Mouse (Mus musculus) hindbrain, embryonic 10.5 days (tissue): ENCODE results near the gene Afap1. TPM values are rescaled to one million over a fixed set of nuclear protein-coding genes. Genes with fewer than 3 reads are reported as not detected.

ENCODE experiments used
- DNase-seq: peaks from one replicate; pipeline ENCODE4 v3.0.0-alpha.2; 2017; ENCODE audit warnings: low spot score
- H3K27ac ChIP-seq: fragments of 300-500 bp; sonication (generic); 2 replicates; pipeline ENCODE4 v1.5.1; 2016; ENCODE audit warnings: mild to moderate bottlenecking, moderate library complexity
- H3K27me3 ChIP-seq: fragments of 300-500 bp; sonication (generic); 2 replicates; pipeline ENCODE4 v1.6.1; 2016; ENCODE audit warnings: mild to moderate bottlenecking; ENCODE audit not compliant: poor library complexity, insufficient read depth, severe bottlenecking
- H3K36me3 ChIP-seq: fragments of 300-500 bp; sonication (generic); 2 replicates; pipeline ENCODE4 v1.6.1; 2016; ENCODE audit warnings: mild to moderate bottlenecking, moderate library complexity
- H3K4me1 ChIP-seq: fragments of 300-500 bp; sonication (generic); replicated peaks from 2 replicates; pipeline ENCODE4 v1.6.1; 2016; ENCODE audit warnings: mild to moderate bottlenecking
- H3K4me3 ChIP-seq: fragments of 300-500 bp; sonication (generic); 2 replicates; pipeline ENCODE4 v1.5.1; 2016; ENCODE audit warnings: mild to moderate bottlenecking, moderate library complexity
- H3K9me3 ChIP-seq: fragments of 300-500 bp; sonication (generic); 2 replicates; pipeline ENCODE4 v1.6.1; 2016; ENCODE audit warnings: mild to moderate bottlenecking, moderate library complexity
- WGBS: fragments of 180-500 bp; shearing (Covaris S2); methylation state at CpG from one replicate; pipeline ENCODE4 v1.1.7; 2016; 5-methylcytosine and 5-hydroxymethylcytosine counted together
- polyA plus RNA-seq: library from polyadenylated mRNA; unstranded; fragments of >200 nt; fragmentation: Nextera tagmentation; extraction: Ambion mirVana; gene quantifications from 2 replicates; pipeline ENCODE4 v1.2.1, GENCODE M21; 2016

Gene Afap1
- polyA plus RNA-seq, 1 experiment from 2014 or later, result 56.5 TPM

GRCm38 (mm10) chr5:36041236-36041562, 148.1 kb downstream of the Afap1 start:
- Histone ChIP-seq H3K4me1 (peaks cover 20% of the 10 kb centered on the region), H3K27me3 (no peaks in the 10 kb centered on the region), H3K36me3 (no peaks in the 10 kb centered on the region), H3K9me3 (no peaks in the 10 kb centered on the region), H3K4me3 (no peak overlapping the region), H3K27ac (peak overlapping the region; percentile 62; the same call in 1 of the 2 replicates)
- no peak for DNase-seq

DNA sequence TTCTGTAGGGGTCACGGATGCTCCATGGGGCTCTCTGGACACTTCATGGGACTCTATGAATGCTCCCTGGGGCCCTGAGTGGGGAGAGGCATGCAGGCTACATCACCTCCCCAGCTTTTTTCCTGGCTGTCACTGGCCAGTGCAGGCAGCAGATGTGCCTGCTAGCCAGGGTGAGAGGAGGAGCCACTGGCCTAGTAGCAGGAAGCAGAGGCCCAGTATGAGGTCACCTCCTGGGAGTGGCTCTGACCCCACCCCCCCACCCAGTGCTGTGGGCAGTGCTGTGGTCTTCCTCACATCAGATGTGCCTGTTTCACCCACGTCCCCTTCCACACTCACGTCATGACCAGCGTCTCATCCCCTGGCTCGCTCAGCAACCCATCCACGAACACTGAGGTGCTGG, 148.6 kb downstream of the Afap1 start:
- no peaks in the 10 kb centered on the region for H3K36me3 ChIP-seq
- no peak for DNase-seq
- H3K9me3 ChIP-seq, result no peaks in the 10 kb centered on the region
- H3K27me3 ChIP-seq, result no peaks in the 10 kb centered on the region
- H3K4me1 ChIP-seq, result peaks cover 20% of the 10 kb centered on the region
- H3K27ac ChIP-seq, result peak overlapping the region; percentile 54
- H3K4me3 ChIP-seq, result no peak overlapping the region
- WGBS, result 92% methylated on average over 6 of the region's 6 CpGs

DNA sequence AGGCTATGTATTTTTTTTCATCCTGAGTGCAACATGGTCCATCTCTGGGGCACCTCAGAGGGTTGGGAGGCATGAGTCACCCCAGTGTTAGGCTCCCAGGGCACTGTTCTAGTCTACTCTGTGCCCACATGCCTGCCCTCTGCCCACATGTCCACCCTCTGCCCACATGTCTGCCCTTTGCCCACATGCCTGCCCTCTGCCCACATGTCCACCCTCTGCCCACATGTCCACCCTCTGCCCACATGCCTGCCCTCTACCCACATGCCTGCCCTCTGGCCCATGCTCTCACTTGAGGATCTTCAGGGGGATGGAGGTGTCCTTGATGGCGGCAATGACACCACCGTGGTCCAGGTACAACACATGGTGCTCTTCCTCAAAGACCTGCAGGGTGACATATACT, 150.0 kb downstream of the Afap1 start:
- WGBS, result 99% methylated on average over 2 of the region's 2 CpGs
- Histone ChIP-seq H3K27ac (no peak overlapping the region), H3K4me1 (peaks cover 20% of the 10 kb centered on the region), H3K9me3 (no peaks in the 10 kb centered on the region), H3K36me3 (no peaks in the 10 kb centered on the region), H3K4me3 (no peak overlapping the region), H3K27me3 (no peaks in the 10 kb centered on the region)
- DNase-seq, result no peak

Other genes starting within 250 kb of the Afap1 start
- gene Htra3, start 213.5 kb upstream of the Afap1 start, polyA plus RNA-seq, result 5.4 and 8.9 TPM in 2 replicates
- gene Sh3tc1, start 153.3 kb upstream of the Afap1 start, polyA plus RNA-seq, result 3.3 and 4.7 TPM in 2 replicates
- gene Ablim2, start 135.4 kb upstream of the Afap1 start, polyA plus RNA-seq, result 0.73 and 1.3 TPM in 2 replicates